Mouse (Mus musculus): ENCODE measurements around the gene Tmem88. TPM values are rescaled to one million over a fixed set of nuclear protein-coding genes. Genes with fewer than 3 reads are reported as not detected.

The Tmem88 gene
- total RNA-seq, 2 experiments from 2014 or later = 2.6 to 5.0 TPM

DNA sequence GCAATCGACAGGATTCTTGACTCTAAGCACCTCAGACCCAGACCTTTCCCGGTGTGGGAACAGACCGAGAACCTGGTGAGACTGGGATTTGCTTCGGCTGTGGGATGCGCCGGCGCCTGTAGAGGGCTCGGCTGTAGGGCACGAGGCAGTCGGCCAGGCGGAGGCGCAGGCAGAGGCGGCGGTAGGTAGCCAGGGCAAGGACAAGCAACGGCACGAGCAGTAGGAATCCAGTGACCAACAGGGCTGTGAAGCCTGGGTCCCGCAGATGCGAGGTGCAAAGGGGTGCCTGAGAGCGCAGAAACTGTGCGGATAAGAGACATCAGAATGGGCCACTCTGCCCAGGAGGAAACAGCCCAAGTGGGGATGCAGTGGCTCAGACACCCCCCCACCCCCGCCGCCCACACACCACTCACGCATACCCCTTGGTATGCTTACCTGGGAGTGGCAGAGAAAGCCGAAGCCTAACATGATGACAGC is 415 bp downstream of the Tmem88 start:
- peak in 1 of 2 experiments; percentile 16 for DNase-seq (ENCODE audit: low spot score in 2 of 2)

DNA sequence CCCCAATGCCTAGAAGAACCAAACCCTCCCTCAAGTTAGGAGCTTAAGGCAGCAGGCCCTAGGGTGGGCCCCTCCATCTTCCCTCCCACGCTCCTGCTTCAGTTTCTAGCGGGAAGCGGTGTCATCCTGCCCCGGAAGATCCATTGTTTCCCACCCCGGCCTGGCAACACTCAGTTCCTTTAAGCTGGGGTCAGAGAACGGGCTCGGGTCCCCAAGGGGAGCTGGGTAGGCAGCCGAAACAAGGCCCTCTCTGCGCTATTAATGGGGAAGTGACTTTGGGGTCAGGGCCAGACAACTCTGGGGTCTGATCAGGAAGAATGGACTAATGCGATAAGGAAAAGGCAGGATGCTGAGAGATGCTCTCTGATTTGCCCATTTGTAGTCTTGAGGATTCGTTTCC is 1.3 kb downstream of the Tmem88 start:
- DNase-seq (ENCODE audit: low spot score in 2 of 2) = peak in 1 of 2 experiments; percentile 33
- Histone ChIP-seq H3K27ac (peak overlapping the region; percentile 98), H3K4me3 (peak overlapping the region; percentile 70)
- no peak for TF ChIP-seq CTCF (conservative IDR thresholded peaks at IDR 0.05)

More for the DNA sequence above, 415 bp downstream of the Tmem88 start:
- TF ChIP-seq CTCF (conservative IDR thresholded peaks at IDR 0.05) = peak; percentile 48
- Histone ChIP-seq H3K4me3 (peak overlapping the region; percentile 70), H3K27ac (peak overlapping the region; percentile 98)

DNA sequence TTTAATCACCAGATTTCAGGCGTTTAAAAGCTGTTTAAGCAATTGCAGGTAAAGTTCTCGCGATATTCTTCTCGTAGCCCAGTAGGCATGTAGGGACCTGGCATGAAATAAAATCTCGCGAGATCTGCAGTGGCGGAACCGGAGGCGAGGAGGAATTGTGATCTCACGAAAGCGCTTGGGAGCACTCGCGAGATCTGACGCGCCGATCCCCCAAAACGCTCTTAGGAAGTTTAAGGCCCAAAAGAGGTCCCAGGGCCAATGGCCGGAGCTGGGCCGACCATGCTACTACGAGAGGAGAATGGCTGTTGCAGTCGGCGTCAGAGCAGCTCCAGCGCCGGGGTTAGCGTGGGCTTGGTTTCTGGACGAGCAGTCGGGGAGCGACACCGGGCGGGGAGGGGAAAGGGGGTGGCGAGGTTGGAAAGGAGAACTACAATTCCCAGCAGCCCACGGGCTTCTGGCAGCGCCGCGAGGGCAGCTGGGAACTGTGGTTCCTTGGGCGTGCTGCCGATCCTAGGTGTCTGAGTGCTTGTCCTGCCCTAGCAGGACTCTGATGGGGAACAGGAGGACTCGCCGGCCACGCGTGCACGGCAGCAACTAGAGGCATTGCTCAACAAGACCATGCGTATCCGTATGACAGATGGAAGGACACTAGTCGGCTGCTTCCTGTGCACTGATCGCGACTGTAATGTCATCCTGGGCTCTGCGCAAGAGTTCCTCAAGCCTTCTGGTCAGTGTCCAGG is 2.2 kb downstream of the Tmem88 start:
- peak overlapping the region; percentile 70 for H3K4me3 ChIP-seq
- peak; percentile 93 to 98 for DNase-seq (ENCODE audit: low spot score in 2 of 2)
- no peak for TF ChIP-seq CTCF (conservative IDR thresholded peaks at IDR 0.05)
- peak overlapping the region; percentile 98 for H3K27ac ChIP-seq

DNA sequence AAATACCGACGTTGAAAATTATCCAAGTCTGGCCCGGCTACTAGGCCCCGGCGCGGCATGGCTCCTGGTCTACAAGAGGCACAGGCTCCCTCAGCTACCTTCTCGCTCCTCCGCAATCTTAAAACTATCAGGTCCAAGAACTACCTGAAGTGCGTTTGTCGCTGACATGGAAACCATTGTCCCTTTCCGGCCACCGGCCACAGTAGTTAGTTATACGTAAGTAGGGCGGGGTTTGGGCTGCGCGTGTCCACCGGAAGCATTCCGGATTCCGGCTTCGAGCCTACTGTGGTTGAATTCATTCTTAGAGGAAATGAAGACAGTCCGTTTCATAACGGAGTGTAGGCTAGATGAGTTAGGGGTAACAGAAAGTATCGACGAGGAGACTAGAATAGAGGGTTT is 2.8 kb downstream of the Tmem88 start, which contains the start of the genes Naa38 and Cyb5d1:
Naa38 (plus strand) TSS at position 253 of the 399 bp plus-strand sequence.
Cyb5d1 (minus strand) TSS at position 397 of the 399 bp plus-strand sequence.
- H3K27ac ChIP-seq = peak within 1 kb of the TSS; percentile 98
- peak within 1 kb of the TSS; percentile 70 for H3K4me3 ChIP-seq
- DNase-seq (ENCODE audit: low spot score in 2 of 2) = peak; percentile 82 to 92

DNA sequence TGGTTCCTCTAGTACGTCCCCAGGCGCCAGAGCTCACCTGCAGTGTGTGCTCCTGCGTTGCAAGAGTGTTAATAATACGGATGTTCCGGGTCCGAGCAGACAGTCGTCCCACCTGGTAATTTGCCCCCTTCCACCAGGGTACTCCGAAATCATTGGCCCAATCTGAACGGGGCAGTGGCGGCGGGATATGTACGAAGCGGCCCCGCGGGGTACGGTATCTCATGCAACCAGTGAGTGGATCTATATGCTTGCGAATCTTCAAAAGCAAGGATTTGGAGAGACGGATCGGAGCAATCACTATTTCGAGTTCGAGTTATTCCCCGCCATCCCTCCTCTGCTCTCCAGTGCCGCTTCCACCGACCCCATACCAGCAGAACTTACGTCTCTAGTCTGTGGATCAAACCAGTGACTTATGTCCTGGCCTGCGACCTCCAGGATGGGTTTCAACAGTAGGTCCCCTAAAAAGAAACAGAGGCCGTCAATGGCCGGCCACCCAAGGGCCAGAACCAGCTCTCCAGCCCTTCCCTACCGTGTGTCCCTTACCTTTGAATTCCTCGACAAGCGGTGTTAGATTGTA is 3.4 kb downstream of the Tmem88 start:
- DNase-seq (ENCODE audit: low spot score in 2 of 2) = peak in 1 of 2 experiments; percentile 32
- Histone ChIP-seq H3K27ac (peak overlapping the region; percentile 98), H3K4me3 (peak overlapping the region; percentile 70)

DNA sequence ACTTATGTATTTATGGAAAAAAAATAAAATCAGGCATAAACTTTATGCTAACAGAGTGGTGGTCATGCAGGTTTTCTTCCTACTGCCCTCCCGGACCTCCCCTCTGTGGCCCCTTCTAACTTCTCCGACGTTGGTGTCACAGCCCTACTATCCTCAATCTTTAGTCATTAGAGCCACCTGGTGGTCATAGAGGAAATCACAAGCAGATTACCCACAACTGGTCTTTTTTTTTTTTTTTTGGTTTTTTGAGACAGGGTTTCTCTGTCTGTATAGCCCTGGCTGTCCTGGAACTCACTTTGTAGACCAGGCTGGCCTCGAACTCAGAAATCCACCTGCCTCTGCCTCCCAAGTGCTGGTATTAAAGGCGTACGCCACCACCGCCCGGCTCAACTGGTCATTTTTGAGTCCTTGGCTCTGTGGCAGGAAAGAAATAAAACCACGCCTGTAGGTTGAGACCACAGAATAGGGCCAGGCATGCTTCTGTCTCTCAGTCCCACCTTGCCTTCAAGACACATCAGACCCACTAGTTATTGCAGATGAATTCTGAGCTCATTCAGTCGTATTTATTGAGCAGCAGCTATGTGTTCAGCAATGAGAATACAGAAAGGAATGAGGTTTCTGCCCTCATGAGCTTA is 7.5 kb downstream of the Tmem88 start:
- Histone ChIP-seq H3K27ac (peak overlapping the region; percentile 59; the same call in 1 of the 2 replicates), H3K4me3 (no peak overlapping the region)
- peak; percentile 83 for TF ChIP-seq CTCF (conservative IDR thresholded peaks at IDR 0.05)
- DNase-seq (ENCODE audit: low spot score in 2 of 2) = peak in 1 of 2 experiments; percentile 76

DNA sequence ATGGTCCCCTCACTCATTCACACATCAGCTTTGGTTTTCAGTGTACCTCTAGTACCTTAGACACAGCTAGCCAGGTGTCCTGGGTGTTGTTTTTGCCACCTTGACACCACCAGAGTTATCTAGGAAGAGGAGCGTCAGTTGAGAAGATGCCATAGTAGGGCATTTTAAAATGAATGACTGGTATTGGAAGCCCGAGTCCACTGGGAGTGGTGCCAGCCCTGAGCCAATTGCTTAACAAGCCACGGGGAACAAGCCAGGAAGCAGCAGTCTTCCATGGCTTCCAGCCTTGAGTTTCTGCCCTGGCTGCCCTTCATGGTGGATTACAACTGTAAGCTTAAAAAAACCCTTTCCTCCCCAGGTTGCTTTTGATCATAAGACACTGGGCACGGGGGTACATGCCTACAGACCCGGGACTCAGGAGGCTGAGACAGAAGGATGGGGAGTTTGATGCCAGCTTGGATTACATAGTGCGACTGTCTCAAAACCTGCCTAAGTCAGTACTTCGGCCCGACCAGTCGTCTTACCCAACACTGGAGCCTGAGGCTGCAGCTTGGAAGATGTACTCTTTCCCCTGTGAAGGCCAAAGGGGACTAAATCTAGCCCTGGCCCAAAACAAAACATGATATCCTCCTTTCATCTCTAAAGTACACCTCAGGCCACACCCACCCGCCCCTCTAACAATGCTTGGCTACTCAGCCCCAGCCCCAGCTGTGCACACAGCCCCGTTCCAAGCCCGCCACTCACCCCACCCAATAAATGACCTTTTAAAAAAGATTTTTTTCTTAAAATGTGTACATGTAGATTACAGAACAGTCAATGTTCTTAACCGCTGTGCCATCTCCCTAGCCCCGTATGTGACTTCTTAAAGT is 8.3 kb downstream of the Tmem88 start:
- DNase-seq (ENCODE audit: low spot score in 2 of 2) = no peak
- Histone ChIP-seq H3K27ac (peak overlapping the region; percentile 59; the same call in 1 of the 2 replicates), H3K4me3 (no peak overlapping the region)
- no peak for TF ChIP-seq CTCF (conservative IDR thresholded peaks at IDR 0.05)

DNA sequence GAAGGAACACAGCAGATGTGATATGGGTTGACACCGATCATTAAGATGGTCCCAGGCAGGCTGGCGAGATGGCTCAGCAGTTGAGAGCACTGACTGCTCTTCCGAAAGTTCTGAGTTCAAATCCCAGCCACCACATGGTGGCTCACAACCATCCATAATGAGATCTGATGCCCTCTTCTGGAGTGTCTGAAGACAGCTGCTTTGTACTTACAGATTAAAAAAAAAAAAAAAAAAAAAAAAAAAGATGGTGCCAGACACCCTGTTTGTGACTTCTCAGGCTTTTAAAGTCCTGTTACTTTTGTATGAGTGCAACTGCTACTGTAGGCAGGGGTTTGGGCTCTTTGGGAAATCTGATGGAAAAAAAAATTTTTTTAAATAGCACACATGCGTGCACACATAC is 9.4 kb downstream of the Tmem88 start:
- Histone ChIP-seq H3K4me3 (no peak overlapping the region), H3K27ac (no peak overlapping the region)
- DNase-seq (ENCODE audit: low spot score in 2 of 2) = no peak
- peak; percentile 57 for TF ChIP-seq CTCF (conservative IDR thresholded peaks at IDR 0.05)

DNA sequence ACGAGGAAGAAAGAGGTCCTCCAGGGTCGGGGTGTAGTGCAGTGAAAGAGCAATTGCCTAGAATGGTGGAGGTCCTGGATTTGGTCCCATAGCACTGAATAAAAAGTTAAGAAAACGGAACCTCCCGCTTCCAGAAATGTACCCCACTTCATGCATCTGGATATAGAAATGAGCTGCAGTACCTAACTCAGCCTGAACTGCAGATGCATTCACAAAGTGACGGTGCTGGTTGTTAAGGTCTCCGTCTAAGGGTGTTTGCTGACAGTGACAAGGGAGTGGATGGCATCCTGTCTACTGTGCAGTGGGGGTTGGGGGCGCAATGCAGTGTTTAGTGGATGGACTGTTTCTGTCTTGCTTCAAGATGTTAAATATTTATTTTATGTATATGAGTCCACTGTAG is 11.3 kb downstream of the Tmem88 start:
- Histone ChIP-seq H3K4me3 (no peak overlapping the region), H3K27ac (no peak overlapping the region)
- no peak for DNase-seq (ENCODE audit: low spot score in 2 of 2)
- peak; percentile 18; the same call in 1 of the 2 replicates for TF ChIP-seq CTCF (conservative IDR thresholded peaks at IDR 0.05)

DNA sequence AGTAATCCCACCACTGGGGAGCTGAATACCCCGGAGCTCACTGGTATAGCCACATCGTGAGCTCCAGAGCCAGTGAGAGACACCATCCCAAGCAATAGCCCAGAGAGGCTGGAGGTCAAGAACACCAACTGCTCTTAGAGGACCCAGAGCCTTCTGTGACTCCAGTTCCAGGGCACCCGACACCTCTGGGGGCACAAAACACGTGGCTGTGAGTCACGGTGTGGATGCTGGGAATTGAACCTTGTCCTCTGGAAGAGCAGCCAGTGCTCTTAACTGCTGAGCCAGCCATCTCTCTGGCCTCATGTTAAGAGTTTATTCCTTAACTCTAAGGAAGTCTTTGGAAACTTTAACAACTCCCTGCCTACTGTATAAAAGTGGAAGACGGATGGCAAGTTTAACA is 13.1 kb downstream of the Tmem88 start:
- Histone ChIP-seq H3K4me3 (no peak overlapping the region), H3K27ac (no peak overlapping the region)
- DNase-seq (ENCODE audit: low spot score in 2 of 2) = no peak
- no peak for TF ChIP-seq CTCF (conservative IDR thresholded peaks at IDR 0.05)

DNA sequence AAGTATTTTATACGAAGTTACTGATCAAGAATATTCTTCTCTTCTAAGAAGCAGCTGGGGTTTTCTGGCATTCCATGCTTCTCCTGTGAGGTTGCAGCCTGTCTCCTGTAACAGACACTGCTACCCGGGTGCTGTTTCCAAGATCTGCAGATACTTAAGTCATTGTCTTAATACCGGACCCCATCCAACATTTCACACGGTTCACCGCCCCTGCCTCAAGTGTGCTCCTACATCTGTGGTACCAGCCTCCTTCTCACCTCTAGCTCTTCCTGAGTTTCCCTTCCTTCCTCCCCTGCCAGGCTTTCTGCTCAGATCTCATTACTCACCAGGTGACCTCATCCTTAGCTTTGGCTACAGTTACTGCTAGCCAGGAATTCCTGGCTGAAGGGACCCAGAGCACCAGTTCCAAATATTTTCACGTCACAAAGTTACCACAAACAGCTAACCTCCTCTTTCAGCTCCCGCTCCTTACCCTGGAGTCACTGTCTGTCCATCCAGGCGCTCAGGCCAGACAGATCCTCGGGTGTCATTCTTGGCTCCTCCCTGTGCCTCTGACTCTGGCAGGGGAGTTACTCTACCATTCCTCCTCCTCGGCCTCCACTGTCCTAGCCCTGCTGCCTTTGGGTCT is 15.4 kb downstream of the Tmem88 start:
- no peak overlapping the region for H3K27ac ChIP-seq
- no peak for TF ChIP-seq CTCF (conservative IDR thresholded peaks at IDR 0.05)
- DNase-seq (ENCODE audit: low spot score in 2 of 2) = no peak
- H3K4me3 ChIP-seq = no peak overlapping the region

DNA sequence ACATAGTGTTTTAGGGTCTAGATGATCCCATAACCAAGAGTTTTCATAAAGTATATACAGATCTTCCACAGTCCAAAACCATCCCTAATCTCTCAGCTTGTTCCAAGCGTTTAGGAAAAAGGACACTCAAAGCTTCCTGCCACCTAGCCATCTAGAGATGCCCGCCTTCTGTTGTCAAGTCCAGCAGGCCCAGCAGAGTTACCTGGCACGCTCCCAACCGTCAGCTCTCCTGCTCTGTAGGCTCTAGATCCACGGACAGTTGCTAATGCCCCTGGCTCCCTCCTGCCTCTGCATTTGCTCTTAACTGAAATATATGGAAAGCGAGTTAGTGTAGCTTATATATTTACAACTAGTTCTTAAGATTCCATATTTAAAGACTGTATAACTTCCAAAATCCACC is 16.7 kb downstream of the Tmem88 start:
- no peak overlapping the region for H3K4me3 ChIP-seq
- TF ChIP-seq CTCF (conservative IDR thresholded peaks at IDR 0.05) = no peak
- DNase-seq (ENCODE audit: low spot score in 2 of 2) = no peak
- no peak overlapping the region for H3K27ac ChIP-seq

All from layer of hippocampus, adult 2 months (tissue).